Mouse (Mus musculus): ENCODE measurements around the gene Alox12b.

GRCm38 (mm10) chr11:69121741-69122335, 35.0 kb upstream of the Alox12b start:
- TF ChIP-seq POLR2A (IDR thresholded peaks at IDR 0.05; ENCODE audit: insufficient read depth, low read depth, low read length) (no peak), CTCF (IDR thresholded peaks at IDR 0.05; ENCODE audit: insufficient read depth, low read depth, low read length) (no peak)
